Comparison of ENCODE assay signal across 25 mouse cellular contexts in genomic region chr17:33491371-33491770, GRCm38 (mm10). TPM values are rescaled to one million over a fixed set of nuclear protein-coding genes. Genes with fewer than 3 reads are reported as not detected.
"Had no signal": no experiment of that assay in that cellular context is flagged by ENCODE, and none has a peak within 500 bp of the region (broad histone marks: within the 10 kb centered on the region; RNA-seq: fewer than 3 reads in every experiment).

No protein-coding gene starts in this region.

- ATAC-seq: forebrain, embryonic 13.5 days; forebrain, embryonic 14.5 days; forebrain, embryonic 15.5 days; forebrain, embryonic 16.5 days; forebrain, postnatal 0 days had no signal

- DNase-seq: cerebellum, adult 9-10 months; cerebellum, adult 9-11 months; cerebellum, postnatal 10 days; cerebellum, postnatal 14 days; cerebellum, postnatal 25 days; cerebellum, postnatal 36 days; embryo, embryonic 11 days; forebrain, postnatal 0 days; gastrocnemius, adult 2 months; gastrocnemius, postnatal 10 days; gastrocnemius, postnatal 14 days; gastrocnemius, postnatal 25 days; gastrocnemius, postnatal 36 days; heart, adult 18-20 months; heart, adult 2 months had no signal

RNA-seq across cellular contexts. Expression of gene Actl9, which starts 58.7 kb away (rescaled TPM):
- total RNA-seq: common myeloid progenitor, adult 5-6 weeks; forebrain, postnatal 0 days; gastrocnemius, adult 18-20 months; gastrocnemius, adult 2 months; gastrocnemius, adult 8-10 months; gastrocnemius, postnatal 10 days; gastrocnemius, postnatal 14 days; gastrocnemius, postnatal 25 days; gastrocnemius, postnatal 36 days; gastrocnemius, postnatal 4 days; granulocyte monocyte progenitor cell, adult 5-6 weeks; heart, adult 18-20 months; heart, adult 2 months; heart, adult 8-10 months had no signal
